Mouse (Mus musculus): ENCODE results near the gene Abcb9. TPM values are rescaled to one million over a fixed set of nuclear protein-coding genes. Genes with fewer than 3 reads are reported as not detected.

Abcb9 gene
- 1 to 10 TPM in 22 of 26 experiments, under 1 TPM in 3, not detected in 1; 0.37 to 5.0 (median 2.4) TPM for total RNA-seq (2018; cell fraction: chromatin; rRNA removed)
- 1 to 10 TPM; 1.2 to 3.1 (median 1.9) TPM for total RNA-seq (2018; cell fraction: cytosol; rRNA removed)
- 1 to 10 TPM in 25 of 26 experiments, under 1 TPM in 1; 0.87 to 4.5 (median 2.6) TPM for total RNA-seq (2018; cell fraction: nucleus; rRNA removed)
- polyA plus RNA-seq (2018), result 1.6 to 2.1 TPM (median 1.6 TPM) in 3 replicates

DNA sequence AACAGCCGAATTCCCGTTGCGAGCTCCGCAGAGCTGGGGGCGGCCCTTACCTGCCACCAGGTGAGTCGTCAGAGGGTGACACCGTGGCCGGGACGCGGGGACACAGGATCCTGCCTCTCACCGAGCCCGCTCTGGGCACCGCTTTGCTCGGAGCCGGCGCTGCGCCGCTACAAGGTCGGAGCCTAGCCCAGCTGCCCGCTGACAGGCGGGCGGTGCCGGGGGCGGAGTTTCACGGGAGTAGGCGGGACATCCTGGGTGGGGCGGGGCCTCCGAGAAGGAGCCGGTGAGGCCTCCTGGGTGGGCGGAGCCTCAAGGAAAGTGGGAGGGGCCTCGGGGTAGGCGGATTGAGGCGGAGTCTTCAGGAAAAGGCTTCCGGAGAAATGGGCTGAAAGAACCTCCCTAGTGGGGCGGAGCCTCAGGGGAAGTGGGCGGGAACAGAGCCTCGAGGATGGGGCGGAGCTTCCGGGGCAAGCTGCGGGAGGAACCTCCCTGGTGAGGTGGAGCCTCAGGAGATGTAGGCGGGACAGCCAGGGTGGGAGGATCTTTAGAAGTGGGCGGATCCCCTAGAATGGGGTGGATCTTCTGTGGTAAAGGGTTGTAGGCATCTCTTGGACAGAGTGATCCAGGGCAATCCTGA lies at the start of gene Abcb9:
Abcb9 (minus strand) TSS at position 203 of the 637 bp plus-strand sequence.
- 1% methylated on average over 38 of the region's 42 CpGs for WGBS (ENCODE audit: missing documents)
- H3K27ac ChIP-seq, result no peak within 1 kb of the TSS

DNA sequence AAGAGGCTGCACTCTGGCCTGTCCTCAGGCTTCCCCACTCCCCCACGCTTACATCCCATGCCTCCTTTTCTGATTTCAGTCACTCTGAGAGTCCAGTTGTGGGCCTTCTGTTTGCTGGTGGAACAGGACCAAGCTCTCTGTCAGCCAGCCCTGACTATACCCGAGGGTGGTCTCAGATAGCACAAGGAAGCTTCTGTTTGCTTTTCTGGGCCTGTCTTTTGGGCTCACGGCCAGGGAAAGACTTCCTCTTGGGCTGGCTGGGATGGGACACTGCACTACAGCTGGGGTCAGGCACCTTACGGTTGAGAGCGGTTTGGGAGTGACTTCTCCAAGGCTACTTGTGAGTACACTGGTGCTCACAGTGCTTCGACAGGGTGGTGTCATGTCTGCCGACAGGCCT lies 42.5 kb upstream of the Abcb9 start:
- Histone ChIP-seq H3K4me3 (ENCODE audit: inconsistent target) (no peak overlapping the region), H3K27ac (no peak overlapping the region), H3K79me2 (ENCODE audit: inconsistent target) (no peaks in the 10 kb centered on the region), H3K36me3 (ENCODE audit: inconsistent target) (no peaks in the 10 kb centered on the region)
- 84% methylated on average over 7 of the region's 7 CpGs for WGBS (ENCODE audit: missing documents)

More for the DNA sequence above, at the start of gene Abcb9:
- no peaks in the 10 kb centered on the region for H3K36me3 ChIP-seq (ENCODE audit: inconsistent target)
- H3K79me2 ChIP-seq (ENCODE audit: inconsistent target), result no peaks in the 10 kb centered on the region
- peak within 1 kb of the TSS; percentile 23 for H3K4me3 ChIP-seq (ENCODE audit: inconsistent target)

DNA sequence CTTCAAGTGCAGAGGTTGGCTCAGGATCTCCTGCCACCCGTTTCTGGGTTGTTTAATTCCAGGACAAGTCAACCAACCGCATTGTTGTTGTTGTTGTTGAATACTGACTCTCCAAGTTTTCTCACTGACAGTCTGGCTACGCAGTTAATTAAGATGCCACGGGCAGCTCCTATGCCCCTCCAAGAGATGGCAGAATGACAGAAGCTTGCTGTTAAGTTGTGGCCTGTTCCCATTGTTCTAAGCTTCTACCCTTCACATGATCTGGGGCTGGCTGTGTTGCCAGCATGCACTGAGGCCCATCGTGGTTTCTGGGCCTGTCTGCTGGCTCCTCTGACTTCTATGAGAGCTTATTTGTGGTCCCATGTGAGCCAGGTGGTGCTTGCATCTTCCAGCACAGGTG lies 38.7 kb upstream of the Abcb9 start:
- WGBS (ENCODE audit: missing documents), result 83% methylated on average over 5 of the region's 5 CpGs
- Histone ChIP-seq H3K4me3 (ENCODE audit: inconsistent target) (no peak overlapping the region), H3K36me3 (ENCODE audit: inconsistent target) (no peaks in the 10 kb centered on the region), H3K79me2 (ENCODE audit: inconsistent target) (no peaks in the 10 kb centered on the region), H3K27ac (no peak overlapping the region)

DNA sequence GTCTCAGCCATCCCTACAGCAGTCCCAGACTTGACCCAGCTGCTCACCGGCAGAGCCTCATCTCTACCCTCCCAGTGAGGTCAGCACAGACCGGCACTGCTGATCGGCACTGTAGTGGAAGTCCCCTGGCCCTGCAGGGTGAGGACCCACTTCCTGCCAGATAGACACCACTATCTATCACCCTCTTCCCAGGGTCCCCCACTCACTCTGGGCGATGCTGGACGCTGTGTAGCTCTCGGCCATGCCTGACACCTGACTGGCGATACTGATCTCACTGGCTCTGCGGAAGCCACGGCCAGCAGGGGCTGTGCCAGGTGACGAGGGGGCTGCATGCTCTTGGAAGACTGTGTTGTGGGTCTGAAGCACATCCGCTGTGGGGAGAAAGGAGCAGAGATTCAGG lies 29.5 kb upstream of the Abcb9 start:
- Histone ChIP-seq H3K27ac (no peak overlapping the region), H3K36me3 (ENCODE audit: inconsistent target) (no peaks in the 10 kb centered on the region), H3K79me2 (ENCODE audit: inconsistent target) (no peaks in the 10 kb centered on the region), H3K4me3 (ENCODE audit: inconsistent target) (no peak overlapping the region)
- WGBS (ENCODE audit: missing documents), result 98% methylated on average over 11 of the region's 11 CpGs

DNA sequence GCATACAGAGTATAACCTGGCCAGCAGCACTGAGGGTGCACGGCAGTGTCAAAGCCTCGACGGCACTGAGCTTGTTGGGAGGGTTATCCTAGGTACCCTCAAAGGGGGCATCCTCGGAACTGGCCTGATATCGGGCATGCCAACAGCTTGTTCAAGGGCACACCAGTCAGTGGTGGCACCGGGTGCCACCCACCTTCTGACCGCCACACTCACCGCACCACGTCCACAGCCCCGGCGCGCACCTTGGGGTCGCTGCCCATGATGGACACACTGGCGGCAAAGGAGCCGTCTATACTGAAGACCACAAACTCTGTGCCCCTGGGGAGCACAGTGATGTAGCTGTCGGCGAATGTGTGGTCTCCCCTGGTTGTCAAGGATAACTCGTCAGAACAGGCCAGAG lies 26.8 kb upstream of the Abcb9 start:
- WGBS (ENCODE audit: missing documents), result 94% methylated on average over 18 of the region's 18 CpGs
- no peak overlapping the region for H3K4me3 ChIP-seq (ENCODE audit: inconsistent target)
- H3K27ac ChIP-seq, result no peak overlapping the region
- H3K79me2 ChIP-seq (ENCODE audit: inconsistent target), result peaks cover 1% of the 10 kb centered on the region; the same call in 1 of the 2 replicates
- H3K36me3 ChIP-seq (ENCODE audit: inconsistent target), result peaks cover 9% of the 10 kb centered on the region; the same call in 1 of the 2 replicates

DNA sequence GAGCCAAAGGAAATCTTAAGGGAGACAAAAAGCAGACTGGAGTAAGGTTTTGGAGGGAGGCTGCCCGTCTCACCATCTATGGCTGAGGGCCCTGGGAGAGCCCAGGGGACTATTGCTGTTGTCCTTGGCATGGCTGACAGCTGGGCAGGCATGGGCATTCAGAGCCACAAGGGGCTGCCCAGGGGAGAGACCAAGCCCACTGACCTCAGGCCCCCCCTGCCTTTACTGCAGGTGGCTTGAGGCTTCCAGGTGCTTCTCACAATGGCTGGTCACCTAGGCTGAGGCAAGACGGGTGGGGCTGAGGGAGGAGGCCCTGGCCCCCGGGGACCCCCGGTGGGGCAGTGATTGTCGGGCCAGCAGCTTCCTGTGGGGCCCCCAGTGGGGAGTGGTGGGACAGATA lies 23.6 kb upstream of the Abcb9 start:
- Histone ChIP-seq H3K4me3 (ENCODE audit: inconsistent target) (no peak overlapping the region), H3K27ac (no peak overlapping the region), H3K79me2 (ENCODE audit: inconsistent target) (peaks cover 13% of the 10 kb centered on the region; the same call in 1 of the 2 replicates), H3K36me3 (ENCODE audit: inconsistent target) (peaks cover 9% of the 10 kb centered on the region; the same call in 1 of the 2 replicates)
- WGBS (ENCODE audit: missing documents), result 58% methylated on average over 5 of the region's 5 CpGs

DNA sequence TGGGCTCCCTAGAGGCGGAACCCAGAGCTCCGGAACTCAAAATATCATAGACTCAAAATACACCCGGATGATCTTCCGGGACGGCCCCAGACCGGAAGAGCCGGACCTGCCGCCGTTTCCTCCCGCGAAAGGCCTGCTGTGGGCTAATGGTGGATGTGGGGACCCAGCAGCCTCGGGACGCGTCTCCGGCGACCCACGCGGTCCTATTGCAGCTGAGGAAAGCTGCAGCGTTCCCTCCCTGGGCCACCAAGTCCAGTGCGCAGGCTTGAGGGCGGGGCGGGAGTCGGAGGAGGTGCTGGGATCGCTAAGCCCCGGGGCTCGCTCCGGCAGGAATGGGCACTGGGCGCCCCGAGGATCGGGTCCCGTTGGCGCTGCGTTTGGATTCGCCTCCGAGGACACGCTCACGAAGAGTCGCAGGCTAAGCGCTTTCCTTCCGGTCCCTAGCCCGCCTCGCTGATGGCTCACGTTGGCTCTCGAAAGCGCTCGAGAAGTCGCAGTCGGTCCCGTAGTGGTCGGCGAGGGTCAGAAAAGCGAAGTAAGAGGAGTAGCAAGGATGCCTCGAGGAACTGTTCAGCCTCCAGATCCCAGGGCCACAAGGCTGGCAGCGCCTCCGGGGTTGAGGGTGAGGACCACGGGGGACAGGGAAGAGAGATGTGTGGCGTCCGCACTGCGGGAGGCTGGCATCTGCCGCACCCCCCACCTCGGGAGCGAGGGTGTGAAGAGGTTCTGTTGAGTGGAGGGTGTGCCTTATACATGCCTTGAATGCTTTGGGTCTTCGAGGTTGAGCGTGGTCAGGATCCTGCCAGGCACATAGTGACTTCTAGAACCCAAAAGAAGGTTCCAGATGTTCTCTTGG lies 20.6 kb upstream of the Abcb9 start, which contains the start of gene Arl6ip4:
Arl6ip4 (plus strand) TSS at position 100 of the 856 bp plus-strand sequence.
- WGBS (ENCODE audit: missing documents), result under 1% methylated on average over 54 of the region's 64 CpGs
- peak within 1 kb of the TSS; percentile 25 for H3K27ac ChIP-seq
- peak within 1 kb of the TSS; percentile 80 for H3K4me3 ChIP-seq (ENCODE audit: inconsistent target)
- H3K36me3 ChIP-seq (ENCODE audit: inconsistent target), result peaks cover 9% of the 10 kb centered on the region; the same call in 1 of the 2 replicates
- peaks cover 19% of the 10 kb centered on the region; the same call in 1 of the 2 replicates for H3K79me2 ChIP-seq (ENCODE audit: inconsistent target)

DNA sequence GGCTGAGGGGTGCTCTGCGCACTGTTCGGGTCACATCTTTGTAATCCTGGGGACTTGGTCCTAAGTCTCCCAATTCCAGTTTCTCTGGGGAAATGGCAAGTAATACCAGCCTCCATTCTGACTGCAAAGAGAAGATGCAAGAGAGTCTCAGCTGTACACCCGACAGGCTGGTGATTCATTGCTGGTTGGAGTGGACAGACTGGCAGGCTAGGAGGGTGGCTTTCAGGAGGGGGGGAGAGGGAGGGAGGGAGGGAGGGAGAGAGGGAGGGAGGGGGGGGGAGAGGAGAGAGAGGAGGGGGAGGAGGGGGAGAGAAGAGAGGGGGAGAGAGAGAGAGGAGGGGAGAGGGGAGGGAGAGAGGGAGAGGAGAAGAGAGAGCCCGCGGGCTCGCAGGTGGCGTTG lies 19.9 kb upstream of the Abcb9 start:
- H3K27ac ChIP-seq, result peak overlapping the region; percentile 25; the same call in 1 of the 2 replicates
- peak overlapping the region; percentile 80 for H3K4me3 ChIP-seq (ENCODE audit: inconsistent target)
- 26% methylated on average over 7 of the region's 7 CpGs for WGBS (ENCODE audit: missing documents)
- peaks cover 19% of the 10 kb centered on the region; the same call in 1 of the 2 replicates for H3K79me2 ChIP-seq (ENCODE audit: inconsistent target)
- peaks cover 9% of the 10 kb centered on the region; the same call in 1 of the 2 replicates for H3K36me3 ChIP-seq (ENCODE audit: inconsistent target)

DNA sequence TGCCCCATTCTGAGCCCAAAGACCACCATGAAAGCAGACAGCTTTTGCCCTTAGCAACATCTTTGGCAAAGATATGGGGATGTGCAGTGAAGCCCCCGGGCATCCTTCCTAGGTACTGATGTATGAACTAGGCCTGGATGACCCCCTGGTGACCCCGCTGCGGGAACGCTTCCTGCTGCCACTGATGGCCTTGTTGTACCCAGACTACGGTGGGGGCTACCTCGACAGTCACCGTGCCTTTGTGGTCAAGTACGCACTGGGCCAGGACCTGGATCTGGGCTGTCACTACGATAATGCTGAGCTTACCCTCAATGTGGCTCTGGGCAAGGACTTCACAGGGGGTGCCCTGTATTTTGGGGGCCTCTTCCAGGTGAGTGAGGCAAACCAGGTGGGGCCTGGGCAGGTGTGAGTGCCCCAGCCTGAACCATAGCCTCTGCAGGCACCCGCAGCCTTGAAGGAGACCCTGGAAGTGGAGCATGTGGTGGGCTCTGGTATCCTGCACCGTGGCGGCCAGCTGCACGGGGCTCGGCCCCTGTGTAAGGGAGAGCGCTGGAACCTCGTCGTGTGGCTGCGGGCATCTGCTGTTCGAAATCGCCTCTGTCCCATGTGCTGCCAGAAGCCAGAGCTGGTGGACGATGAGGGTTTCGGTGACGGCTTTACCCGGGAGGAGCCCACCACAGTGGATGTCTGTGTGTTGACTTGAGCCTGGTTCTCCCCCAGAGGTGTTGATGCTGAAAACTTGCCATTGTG lies 18.9 kb upstream of the Abcb9 start:
- H3K27ac ChIP-seq, result no peak overlapping the region
- H3K4me3 ChIP-seq (ENCODE audit: inconsistent target), result no peak overlapping the region
- peaks cover 9% of the 10 kb centered on the region; the same call in 1 of the 2 replicates for H3K36me3 ChIP-seq (ENCODE audit: inconsistent target)
- WGBS (ENCODE audit: missing documents), result 97% methylated on average over 24 of the region's 24 CpGs
- peaks cover 19% of the 10 kb centered on the region; the same call in 1 of the 2 replicates for H3K79me2 ChIP-seq (ENCODE audit: inconsistent target)

DNA sequence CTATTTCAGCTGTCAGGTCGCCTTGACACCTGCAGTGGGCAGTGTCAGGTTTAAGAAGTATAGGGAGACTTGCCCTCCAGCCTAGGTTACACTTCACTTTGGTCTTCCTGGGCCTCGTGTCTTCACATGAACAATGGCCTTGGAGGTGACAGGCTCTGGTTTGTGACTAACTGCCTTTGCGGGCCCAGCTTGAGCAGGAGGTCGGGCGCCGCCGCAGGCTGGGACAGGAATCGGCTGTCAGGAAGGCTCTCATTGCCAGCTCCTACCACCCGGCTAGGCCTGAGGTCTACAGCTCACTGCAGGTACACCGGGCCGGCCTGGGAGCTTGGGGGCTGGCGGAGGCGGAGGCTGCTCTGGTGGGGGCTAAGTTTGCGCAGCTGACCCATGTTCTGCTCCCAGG lies 17.4 kb upstream of the Abcb9 start:
- 19% methylated on average over 14 of the region's 14 CpGs for whole genome bisulfite sequencing (ENCODE audit: missing documents)
- Histone ChIP-seq H3K4me3 (ENCODE audit: inconsistent target) (peak overlapping the region; percentile 98), H3K36me3 (ENCODE audit: inconsistent target) (peaks cover 3% of the 10 kb centered on the region; the same call in 1 of the 2 replicates), H3K79me2 (ENCODE audit: inconsistent target) (peaks cover 19% of the 10 kb centered on the region; the same call in 1 of the 2 replicates), H3K27ac (peak overlapping the region; percentile 41)

DNA sequence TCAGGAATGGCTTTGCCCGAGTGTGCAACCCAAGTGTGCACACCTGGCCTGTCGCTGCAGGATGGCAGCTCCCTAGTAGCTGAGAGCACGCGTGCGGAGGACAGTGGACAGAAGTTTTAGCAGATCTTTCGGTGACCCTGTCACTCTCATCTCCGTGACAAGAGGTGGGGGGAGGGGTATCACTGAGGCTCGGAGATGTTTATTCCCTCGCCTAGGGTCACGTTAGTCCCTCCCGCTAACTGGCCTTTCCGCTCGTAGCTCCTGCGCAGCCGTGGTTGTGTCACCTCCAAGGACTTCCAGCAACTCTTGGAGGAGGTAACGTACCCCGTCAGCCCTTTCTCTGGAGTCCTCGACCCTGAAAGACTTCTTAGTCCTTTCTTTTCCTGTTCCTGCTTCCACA lies 16.9 kb upstream of the Abcb9 start:
- H3K36me3 ChIP-seq (ENCODE audit: inconsistent target), result no peaks in the 10 kb centered on the region
- H3K4me3 ChIP-seq (ENCODE audit: inconsistent target), result peak overlapping the region; percentile 98
- peaks cover 19% of the 10 kb centered on the region; the same call in 1 of the 2 replicates for H3K79me2 ChIP-seq (ENCODE audit: inconsistent target)
- peak overlapping the region; percentile 41 for H3K27ac ChIP-seq
- WGBS (ENCODE audit: missing documents), result 3% methylated on average over 17 of the region's 18 CpGs

DNA sequence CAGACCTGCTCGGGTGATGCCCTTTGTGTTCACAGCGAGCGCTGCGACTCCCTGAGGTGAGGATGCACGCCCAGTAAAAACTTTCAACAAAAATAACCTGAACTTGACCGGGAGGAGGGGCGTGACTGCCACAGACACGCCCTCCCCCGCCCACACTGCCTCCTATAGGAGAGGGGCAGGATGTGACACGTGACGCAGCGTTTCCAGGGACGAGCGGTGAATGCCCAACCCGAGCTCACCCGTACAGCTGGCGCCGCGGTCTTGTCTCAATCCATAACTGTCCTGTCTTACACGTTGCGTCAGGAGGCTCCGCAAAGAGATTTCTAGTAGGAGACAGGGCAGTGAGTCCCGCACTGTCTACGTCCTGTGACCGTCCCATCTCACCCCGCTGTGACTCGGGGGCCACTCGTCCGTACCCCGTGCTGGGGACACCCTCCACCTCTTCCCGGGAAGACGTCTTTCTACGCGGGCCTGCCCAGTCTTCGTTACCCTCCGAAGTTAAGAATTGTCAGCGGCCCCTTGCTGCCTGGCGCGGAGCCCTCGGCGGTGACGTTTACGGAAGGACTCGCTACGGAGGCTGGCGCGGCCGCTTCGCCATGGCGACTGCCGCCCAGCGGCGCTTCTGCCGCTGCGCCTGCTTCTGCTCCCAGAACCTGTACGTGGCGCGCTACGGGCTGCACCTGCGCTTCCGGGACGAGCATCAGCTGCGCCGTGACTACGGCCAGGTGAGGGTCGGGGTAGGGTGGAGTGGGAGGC lies 16.3 kb upstream of the Abcb9 start, which contains the start of gene Ogfod2:
Ogfod2 (plus strand) TSS at position 556 of the 756 bp plus-strand sequence.
- Histone ChIP-seq H3K79me2 (ENCODE audit: inconsistent target) (peaks cover 14% of the 10 kb centered on the region; the same call in 1 of the 2 replicates), H3K27ac (peak within 1 kb of the TSS; percentile 83), H3K4me3 (ENCODE audit: inconsistent target) (peak within 1 kb of the TSS; percentile 98), H3K36me3 (ENCODE audit: inconsistent target) (no peaks in the 10 kb centered on the region)
- WGBS (ENCODE audit: missing documents), result 3% methylated on average over 64 of the region's 66 CpGs

DNA sequence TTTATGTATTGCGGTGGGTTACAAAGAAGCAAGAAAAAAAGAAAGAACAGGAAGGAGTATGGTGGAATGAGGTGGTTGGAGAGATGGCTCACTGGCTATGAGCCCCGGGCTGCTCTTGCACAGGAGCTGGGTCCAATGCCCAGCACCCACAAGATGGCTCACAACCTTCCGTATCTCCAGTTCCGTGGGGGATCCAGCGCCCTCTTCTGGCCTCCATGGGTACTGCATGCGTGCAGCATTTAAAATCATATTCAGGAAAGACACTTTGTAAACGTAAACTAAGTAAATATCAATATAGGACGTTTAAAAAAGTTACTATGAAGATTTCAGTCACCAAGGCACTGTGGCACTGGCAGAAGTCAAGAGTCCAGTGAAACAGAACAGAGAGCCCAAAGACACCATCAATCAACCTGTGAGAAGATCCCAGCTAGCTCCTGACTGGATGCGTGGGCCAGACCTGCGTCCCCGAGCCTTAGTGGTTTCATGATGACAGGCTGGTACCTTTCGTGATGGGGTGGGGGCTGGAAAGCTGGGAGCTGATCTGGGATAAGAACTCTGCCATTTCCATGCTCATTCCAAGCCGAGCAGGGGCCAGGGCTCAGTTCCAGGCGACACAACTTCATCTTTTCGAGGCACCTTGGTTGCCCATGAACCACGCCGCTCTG lies 15.6 kb upstream of the Abcb9 start:
- Histone ChIP-seq H3K27ac (peak overlapping the region; percentile 83), H3K36me3 (ENCODE audit: inconsistent target) (no peaks in the 10 kb centered on the region)
- 25% methylated on average over 16 of the region's 17 CpGs for WGBS (ENCODE audit: missing documents)

More for the DNA sequence above, 15.6 kb upstream of the Abcb9 start:
- Histone ChIP-seq H3K4me3 (ENCODE audit: inconsistent target) (peak overlapping the region; percentile 98), H3K79me2 (ENCODE audit: inconsistent target) (peaks cover 7% of the 10 kb centered on the region; the same call in 1 of the 2 replicates)

All from macrophage (primary cell).